Mouse (Mus musculus) hindbrain, embryonic 14.5 days (tissue): ENCODE data around the gene Lrr1. TPM values are rescaled to one million over a fixed set of nuclear protein-coding genes. Genes with fewer than 3 reads are reported as not detected.

Experiments
- ATAC-seq: fragments of 200-750 bp; cut with Nextera tagmentation; 2 replicates; pipeline ENCODE4 v1.8.0; 2017; ENCODE audit warnings: moderate number of reproducible peaks, mild to moderate bottlenecking, moderate TSS enrichment, moderate library complexity; ENCODE audit not compliant: low FRiP score
- DNase-seq: peaks from one replicate; pipeline ENCODE4 v3.0.0-alpha.2; 2015; ENCODE audit warnings: low spot score
- H3K27ac ChIP-seq: fragments of 300-500 bp; sonication (generic); 2 replicates; pipeline ENCODE4 v1.5.1; 2014; ENCODE audit warnings: mild to moderate bottlenecking, moderate library complexity
- H3K27me3 ChIP-seq: fragments of 300-500 bp; sonication (generic); 2 replicates; pipeline ENCODE4 v1.6.1; 2014; ENCODE audit warnings: mild to moderate bottlenecking, low read length, mixed read lengths; ENCODE audit not compliant: control insufficient read depth, insufficient read depth
- H3K36me3 ChIP-seq: fragments of 300-500 bp; sonication (generic); replicated peaks from 2 replicates; pipeline ENCODE4 v1.6.1; 2014; ENCODE audit not compliant: control insufficient read depth, insufficient read depth
- H3K4me1 ChIP-seq: fragments of 300-500 bp; sonication (generic); replicated peaks from 2 replicates; pipeline ENCODE4 v1.6.1; 2014; ENCODE audit warnings: antibody characterized with exemption, low read length, mixed read lengths; ENCODE audit not compliant: control insufficient read depth, insufficient read depth
- H3K4me2 ChIP-seq: fragments of 300-500 bp; sonication (generic); replicated peaks from 2 replicates; pipeline ENCODE4 v1.6.1; 2014; ENCODE audit warnings: mild to moderate bottlenecking, moderate library complexity
- H3K4me3 ChIP-seq: fragments of 300-500 bp; sonication (generic); replicated peaks from 2 replicates; pipeline ENCODE4 v1.5.1; 2014; ENCODE audit warnings: mild to moderate bottlenecking, low read length
- H3K9ac ChIP-seq: fragments of 300-500 bp; sonication (generic); 2 replicates; pipeline ENCODE4 v1.6.1; 2014
- H3K9me3 ChIP-seq: fragments of 300-500 bp; sonication (generic); 2 replicates; pipeline ENCODE4 v1.6.1; 2016; ENCODE audit warnings: low read length; ENCODE audit not compliant: control insufficient read depth
- WGBS: fragments of 180-500 bp; shearing (Covaris S2); extraction: QIAGEN DNeasy Blood & Tissue Kit; methylation state at CpG from one replicate; pipeline ENCODE4 v1.1.7; 2014; 5-methylcytosine and 5-hydroxymethylcytosine counted together
- polyA plus RNA-seq: library from polyadenylated mRNA; unstranded; fragments of >200 nt; fragmentation: Nextera tagmentation; extraction: Ambion mirVana; gene quantifications from 2 replicates; pipeline ENCODE4 v1.2.1, GENCODE M21; 2014

The Lrr1 gene
- polyA plus RNA-seq, 1 experiment from 2014 or later: 2.2 TPM

- WGBS: 8% methylated on average over 10 of the region's 10 CpGs
- Histone ChIP-seq H3K4me2 (no peak overlapping the region), H3K9me3 (no peaks in the 10 kb centered on the region)
Observed at GRCm38 (mm10) chr12:69131981-69132380, 36.6 kb upstream of the Lrr1 start.

GRCm38 (mm10) chr12:69139201-69139600 is 29.4 kb upstream of the Lrr1 start:
- Histone ChIP-seq H3K27me3 (no peaks in the 10 kb centered on the region), H3K27ac (no peak overlapping the region), H3K4me1 (no peaks in the 10 kb centered on the region), H3K4me3 (no peak overlapping the region), H3K36me3 (no peaks in the 10 kb centered on the region), H3K9ac (no peak overlapping the region), H3K9me3 (no peaks in the 10 kb centered on the region), H3K4me2 (no peak overlapping the region)
- WGBS: 87% methylated on average over 3 of the region's 3 CpGs
- ATAC-seq (no peak), DNase-seq (no peak)

More at GRCm38 (mm10) chr12:69131981-69132380, 36.6 kb upstream of the Lrr1 start:
- H3K27me3 ChIP-seq: no peaks in the 10 kb centered on the region
- H3K4me1 ChIP-seq: no peaks in the 10 kb centered on the region
- ATAC-seq: peak; percentile 69; the same call in 1 of the 2 replicates
- no peak overlapping the region for H3K9ac ChIP-seq
- no peaks in the 10 kb centered on the region for H3K36me3 ChIP-seq
- no peak overlapping the region for H3K4me3 ChIP-seq
- peak; percentile 74 for DNase-seq
- H3K27ac ChIP-seq: no peak overlapping the region

GRCm38 (mm10) chr12:69139841-69140240 is 28.8 kb upstream of the Lrr1 start:
- H3K36me3 ChIP-seq: no peaks in the 10 kb centered on the region
- H3K4me1 ChIP-seq: no peaks in the 10 kb centered on the region
- no peak overlapping the region for H3K9ac ChIP-seq
- no peaks in the 10 kb centered on the region for H3K9me3 ChIP-seq
- H3K27me3 ChIP-seq: no peaks in the 10 kb centered on the region
- DNase-seq: no peak
- H3K27ac ChIP-seq: no peak overlapping the region
- H3K4me2 ChIP-seq: no peak overlapping the region
- H3K4me3 ChIP-seq: no peak overlapping the region
- ATAC-seq: no peak
- WGBS: 89% methylated on average over 7 of the region's 7 CpGs

- no peak for DNase-seq
- 70% methylated on average over 6 of the region's 6 CpGs for WGBS
Observed at GRCm38 (mm10) chr12:69143460-69143859, 25.2 kb upstream of the Lrr1 start.

GRCm38 (mm10) chr12:69147166-69147735 is 21.4 kb upstream of the Lrr1 start:
- Histone ChIP-seq H3K9me3 (no peaks in the 10 kb centered on the region), H3K27ac (no peak overlapping the region), H3K36me3 (no peaks in the 10 kb centered on the region), H3K9ac (no peak overlapping the region), H3K27me3 (no peaks in the 10 kb centered on the region), H3K4me2 (no peak overlapping the region), H3K4me1 (no peaks in the 10 kb centered on the region), H3K4me3 (no peak overlapping the region)
- DNase-seq: no peak
- no peak for ATAC-seq
- 98% methylated on average over 5 of the region's 5 CpGs for WGBS

More at GRCm38 (mm10) chr12:69143460-69143859, 25.2 kb upstream of the Lrr1 start:
- Histone ChIP-seq H3K27me3 (no peaks in the 10 kb centered on the region), H3K4me2 (no peak overlapping the region), H3K4me3 (no peak overlapping the region), H3K4me1 (no peaks in the 10 kb centered on the region), H3K9me3 (no peaks in the 10 kb centered on the region), H3K36me3 (no peaks in the 10 kb centered on the region), H3K9ac (no peak overlapping the region), H3K27ac (no peak overlapping the region)
- no peak for ATAC-seq

- H3K9ac ChIP-seq: no peak overlapping the region
- H3K27me3 ChIP-seq: no peaks in the 10 kb centered on the region
- H3K4me1 ChIP-seq: no peaks in the 10 kb centered on the region
- H3K27ac ChIP-seq: 0 out of 2 replicates have a peak overlapping the region, but pooled peaks have one; percentile 24
- no peaks in the 10 kb centered on the region for H3K9me3 ChIP-seq
- no peak overlapping the region for H3K4me3 ChIP-seq
- ATAC-seq (no peak), DNase-seq (no peak)
- H3K36me3 ChIP-seq: no peaks in the 10 kb centered on the region
- WGBS: 67% methylated on average over 13 of the region's 13 CpGs
- peak overlapping the region; percentile 11; the same call in 1 of the 2 replicates for H3K4me2 ChIP-seq
Observed at GRCm38 (mm10) chr12:69150049-69150448, 18.6 kb upstream of the Lrr1 start.

- WGBS: 90% methylated on average over 2 of the region's 2 CpGs
- H3K9ac ChIP-seq: no peak overlapping the region
Observed at GRCm38 (mm10) chr12:69155923-69156322, 12.7 kb upstream of the Lrr1 start.

GRCm38 (mm10) chr12:69156436-69156835 is 12.2 kb upstream of the Lrr1 start:
- Histone ChIP-seq H3K27ac (no peak overlapping the region), H3K36me3 (peaks cover 26% of the 10 kb centered on the region), H3K4me2 (no peak overlapping the region), H3K4me3 (no peak overlapping the region), H3K9me3 (no peaks in the 10 kb centered on the region), H3K9ac (no peak overlapping the region), H3K27me3 (no peaks in the 10 kb centered on the region), H3K4me1 (peaks cover 8% of the 10 kb centered on the region)
- 83% methylated on average over 4 of the region's 4 CpGs for WGBS
- no peak for ATAC-seq
- DNase-seq: no peak

More at GRCm38 (mm10) chr12:69155923-69156322, 12.7 kb upstream of the Lrr1 start:
- Histone ChIP-seq H3K4me2 (no peak overlapping the region), H3K36me3 (peaks cover 26% of the 10 kb centered on the region), H3K4me1 (peaks cover 8% of the 10 kb centered on the region), H3K4me3 (no peak overlapping the region), H3K9me3 (no peaks in the 10 kb centered on the region), H3K27ac (no peak overlapping the region), H3K27me3 (no peaks in the 10 kb centered on the region)
- DNase-seq (no peak), ATAC-seq (no peak)

GRCm38 (mm10) chr12:69157107-69157506 is 11.5 kb upstream of the Lrr1 start:
- H3K4me3 ChIP-seq: no peak overlapping the region
- H3K36me3 ChIP-seq: peaks cover 26% of the 10 kb centered on the region
- ATAC-seq: no peak
- H3K4me2 ChIP-seq: no peak overlapping the region
- H3K27me3 ChIP-seq: no peaks in the 10 kb centered on the region
- DNase-seq: no peak
- H3K4me1 ChIP-seq: peaks cover 8% of the 10 kb centered on the region
- no peak overlapping the region for H3K27ac ChIP-seq
- no peaks in the 10 kb centered on the region for H3K9me3 ChIP-seq
- H3K9ac ChIP-seq: no peak overlapping the region
- WGBS: 96% methylated on average over 2 of the region's 2 CpGs

GRCm38 (mm10) chr12:69158366-69158764 is 10.2 kb upstream of the Lrr1 start:
- Histone ChIP-seq H3K36me3 (peaks cover 26% of the 10 kb centered on the region), H3K4me2 (peak overlapping the region; percentile 75), H3K9me3 (no peaks in the 10 kb centered on the region), H3K4me3 (peak overlapping the region; percentile 86), H3K9ac (peak overlapping the region; percentile 85), H3K4me1 (peaks cover 8% of the 10 kb centered on the region), H3K27ac (peak overlapping the region; percentile 97), H3K27me3 (no peaks in the 10 kb centered on the region)
- ATAC-seq (no peak), DNase-seq (peak; percentile 40)
- under 1% methylated on average over 19 of the region's 19 CpGs for WGBS
